Mouse (Mus musculus) cerebellum, adult 8-10 months (tissue): Measurements from ENCODE around the gene Erlin1.

ENCODE experiments used
- DNase-seq: peaks from one replicate; pipeline ENCODE4 v3.0.0; 2022

Erlin1 gene

DNA sequence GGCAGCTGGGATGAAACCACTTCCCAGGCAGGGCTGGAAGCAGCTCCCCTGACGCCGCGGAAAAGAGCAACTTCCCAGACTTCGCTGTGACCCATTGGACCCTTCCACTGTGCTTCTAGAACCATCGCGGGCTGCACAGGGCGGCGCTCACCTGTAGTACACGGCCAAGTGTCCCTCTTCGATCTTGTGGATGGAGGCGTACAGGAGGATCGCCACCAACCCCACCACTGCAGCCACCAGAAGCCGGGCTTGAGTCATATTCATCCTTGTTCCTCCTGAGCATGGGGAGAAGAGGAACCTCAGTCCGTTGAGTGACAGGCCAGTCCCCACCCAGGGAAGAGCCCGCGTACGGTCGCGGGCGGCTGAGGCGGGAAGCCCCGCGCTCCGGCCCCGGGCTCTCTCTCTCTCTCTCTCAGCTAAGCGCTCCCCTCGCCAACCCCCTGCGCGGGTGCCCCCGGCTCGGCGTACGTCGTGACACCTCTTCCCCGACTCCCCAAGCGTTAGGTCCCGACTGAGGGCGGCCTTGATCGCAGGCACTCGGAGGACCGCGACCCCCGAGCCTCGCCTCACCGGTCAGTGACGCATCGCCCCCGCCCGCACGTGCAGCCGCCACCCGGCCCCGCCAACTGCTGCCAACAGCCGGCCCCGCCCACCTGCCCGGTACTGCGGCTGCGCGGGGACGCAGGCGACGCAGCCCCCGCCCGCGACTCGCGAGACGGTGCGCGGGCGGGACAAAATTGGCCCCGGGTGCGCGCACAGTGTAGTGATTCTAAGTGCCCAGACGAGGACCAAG is at the start of gene Erlin1:
Gene Erlin1 (minus strand): TSS at position 665 of the 793 bp plus-strand sequence.
- peak; percentile 89 for DNase-seq

GRCm38 (mm10) chr19:44117793-44118192 is 48.2 kb upstream of the Erlin1 start:
- no peak for DNase-seq

DNA sequence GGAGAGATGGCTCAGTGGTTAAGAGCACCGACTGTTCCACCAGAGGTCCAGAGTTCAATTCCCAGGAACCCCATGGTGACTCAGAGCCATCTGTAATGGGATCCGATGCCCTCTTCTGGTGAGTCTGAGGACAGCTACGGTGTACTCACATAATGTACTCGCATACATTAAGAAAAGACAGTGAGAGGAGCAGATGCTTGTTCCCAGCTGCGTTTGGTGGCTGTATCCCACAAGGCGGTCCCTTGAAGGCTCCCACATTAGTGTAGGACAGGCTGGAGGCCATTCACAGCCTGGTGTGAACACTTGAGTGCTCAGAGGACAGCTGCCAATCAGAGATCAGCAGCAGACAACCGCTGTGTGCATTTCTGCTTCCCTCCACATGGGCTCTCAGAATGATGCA is 42.1 kb upstream of the Erlin1 start:
- no peak for DNase-seq

DNA sequence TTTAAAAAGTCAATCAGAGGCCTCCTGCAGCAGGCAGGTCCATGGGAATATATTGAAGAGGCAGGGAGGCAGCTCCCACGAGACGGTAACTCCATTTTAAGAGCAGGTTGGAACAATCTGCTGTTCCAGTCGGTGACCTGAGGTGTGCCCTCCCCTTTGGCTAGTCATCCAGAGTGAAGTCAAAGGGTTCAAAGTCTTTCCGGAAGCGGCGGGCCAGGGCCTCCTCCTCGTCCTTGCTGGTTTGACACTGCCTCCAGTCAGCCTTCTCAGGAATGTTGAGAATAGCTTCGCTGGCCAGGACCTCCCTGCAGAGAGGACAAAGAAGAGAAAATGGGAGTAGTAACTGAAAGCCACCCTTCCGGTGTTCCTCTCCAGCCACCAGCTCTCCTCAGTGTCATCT is 40.8 kb upstream of the Erlin1 start:
- no peak for DNase-seq

- DNase-seq = no peak
Measured at GRCm38 (mm10) chr19:44108996-44109395, 39.4 kb upstream of the Erlin1 start.

DNA sequence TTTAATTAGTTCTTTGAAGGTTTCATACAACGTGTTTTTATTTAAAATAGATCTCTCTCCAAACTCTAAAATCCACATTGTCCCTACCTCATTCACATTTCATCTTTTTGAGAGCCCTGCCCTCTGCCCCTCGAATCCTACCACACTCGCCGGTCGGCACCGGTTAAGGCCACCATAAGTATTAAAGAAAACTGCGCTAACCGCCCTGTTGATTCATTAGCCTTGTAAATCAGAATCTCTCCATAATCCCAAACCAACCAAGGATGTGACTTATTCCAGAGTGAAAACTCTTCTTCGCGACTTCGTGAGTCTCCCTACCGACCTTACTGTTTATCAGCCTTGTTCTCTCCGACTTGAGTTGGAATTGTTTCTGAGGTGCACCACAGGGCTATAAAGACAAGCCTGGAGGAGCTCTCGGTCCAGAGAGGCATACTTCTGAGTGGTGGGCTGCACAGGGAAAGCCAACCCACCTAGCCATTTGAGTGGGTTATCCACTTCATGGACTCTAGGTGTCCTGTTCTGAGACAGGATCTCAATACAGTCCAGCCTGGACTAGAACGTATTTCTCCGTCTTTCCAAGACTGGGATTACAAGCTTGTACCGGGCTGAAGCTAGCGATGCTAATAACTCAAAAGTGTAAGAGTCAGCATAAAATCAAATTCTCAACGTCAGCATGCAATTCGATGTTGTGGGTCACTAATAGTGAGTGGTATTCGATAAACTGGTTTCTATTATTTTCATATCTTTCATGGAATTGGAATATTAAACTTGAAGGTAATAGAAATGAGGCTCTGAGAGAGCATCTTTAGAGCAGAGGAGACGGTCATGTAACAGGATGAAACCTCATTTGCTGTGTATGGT is 38.3 kb upstream of the Erlin1 start:
- DNase-seq = no peak

DNA sequence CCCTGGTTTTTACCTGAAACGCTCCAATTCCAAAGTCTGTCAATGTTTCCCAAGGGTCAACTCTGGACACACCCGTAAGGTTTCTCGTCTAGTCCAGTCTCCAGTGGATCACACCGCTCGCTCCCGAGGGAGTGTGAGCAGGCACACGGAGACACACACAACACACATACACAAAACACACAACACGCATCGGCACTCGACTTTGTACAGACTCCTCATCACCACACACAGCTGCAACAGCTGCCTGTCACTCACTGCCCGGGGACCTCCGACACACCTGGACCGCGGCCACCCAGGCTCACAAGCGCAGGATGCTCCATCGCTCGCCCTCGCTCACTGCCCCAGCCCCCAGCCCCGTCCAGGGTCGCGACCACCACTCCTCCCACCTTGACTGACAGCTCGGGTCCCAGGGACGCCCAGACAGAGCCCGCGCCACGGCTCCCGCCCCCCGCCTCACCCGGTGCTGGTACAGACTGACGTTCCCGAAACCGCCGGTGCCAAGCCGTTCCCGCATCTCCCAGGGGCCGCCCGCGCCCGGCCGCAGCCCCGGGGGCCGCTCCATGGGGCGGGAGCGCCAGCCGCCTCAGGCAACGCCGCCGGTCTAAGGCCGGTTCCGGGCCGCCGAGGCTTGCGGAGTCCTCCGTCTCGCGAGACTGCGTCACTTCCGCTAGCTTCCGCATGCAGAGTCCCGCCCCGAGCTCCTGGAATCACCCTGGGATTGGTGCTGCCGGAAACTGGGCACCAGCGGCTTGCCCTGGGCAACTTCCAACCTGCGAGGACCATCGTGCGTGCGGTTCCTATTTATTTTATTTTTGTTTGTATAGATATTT is 37.5 kb upstream of the Erlin1 start, which contains the start of gene Chuk:
Gene Chuk (minus strand): TSS at position 650 of the 830 bp plus-strand sequence.
- peak; percentile 94 for DNase-seq

DNA sequence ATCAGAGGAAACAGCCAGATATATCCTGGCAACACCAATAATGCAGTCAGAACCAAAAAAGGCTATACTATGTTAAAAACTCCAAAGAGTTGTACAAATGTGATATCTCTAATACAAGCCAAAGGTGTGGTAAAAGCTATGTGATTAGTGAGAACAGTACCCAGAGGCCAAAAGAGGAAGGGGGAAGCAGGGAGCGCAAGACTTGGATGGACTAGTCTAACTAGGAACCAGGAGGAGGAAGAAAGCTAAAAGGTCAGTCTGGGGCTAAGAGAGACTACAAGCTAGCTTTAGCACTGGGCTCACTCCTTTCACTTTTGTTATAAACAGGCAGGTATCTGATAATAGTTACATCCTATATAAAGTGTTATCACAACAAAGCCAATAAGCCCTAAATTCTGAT is 34.8 kb upstream of the Erlin1 start:
- DNase-seq = no peak

DNA sequence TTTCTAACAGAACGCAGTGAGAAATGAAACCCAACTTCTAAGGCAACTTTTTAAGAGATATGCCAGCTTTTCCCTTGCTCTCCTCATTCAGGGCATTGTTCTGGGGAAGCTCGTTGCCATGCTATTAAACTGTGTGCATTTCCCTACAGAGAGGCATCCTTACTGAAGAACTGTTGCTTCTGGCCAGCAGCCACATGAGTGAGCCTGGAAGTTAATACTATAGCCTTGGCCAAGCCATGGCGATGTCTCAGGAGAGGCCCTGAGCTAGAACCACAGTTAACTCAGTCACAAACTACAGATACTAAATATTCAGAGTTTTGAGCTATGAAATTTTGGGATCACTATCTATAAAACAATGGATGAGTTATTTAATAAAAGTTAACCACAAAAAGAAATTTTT is 33.4 kb upstream of the Erlin1 start:
- DNase-seq = no peak

DNA sequence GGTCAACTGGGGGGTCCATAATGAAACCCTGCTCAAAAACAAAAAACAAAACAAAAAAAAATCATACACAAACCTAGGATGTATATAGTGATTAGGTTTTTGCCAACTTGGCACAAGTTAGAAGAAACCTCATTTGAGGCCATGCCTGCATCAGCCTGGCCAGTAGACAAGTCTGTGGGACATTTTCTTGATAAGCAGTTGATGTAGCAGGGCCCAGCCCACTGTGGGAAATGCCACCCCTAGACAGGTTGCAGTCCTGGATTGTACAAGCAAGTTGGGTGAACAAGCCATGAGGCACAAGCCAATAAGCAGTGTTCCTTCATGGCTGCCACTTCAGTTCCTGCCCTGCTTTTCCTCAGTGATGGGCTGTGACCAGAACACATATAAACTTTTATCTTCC is 31.3 kb upstream of the Erlin1 start:
- no peak for DNase-seq

DNA sequence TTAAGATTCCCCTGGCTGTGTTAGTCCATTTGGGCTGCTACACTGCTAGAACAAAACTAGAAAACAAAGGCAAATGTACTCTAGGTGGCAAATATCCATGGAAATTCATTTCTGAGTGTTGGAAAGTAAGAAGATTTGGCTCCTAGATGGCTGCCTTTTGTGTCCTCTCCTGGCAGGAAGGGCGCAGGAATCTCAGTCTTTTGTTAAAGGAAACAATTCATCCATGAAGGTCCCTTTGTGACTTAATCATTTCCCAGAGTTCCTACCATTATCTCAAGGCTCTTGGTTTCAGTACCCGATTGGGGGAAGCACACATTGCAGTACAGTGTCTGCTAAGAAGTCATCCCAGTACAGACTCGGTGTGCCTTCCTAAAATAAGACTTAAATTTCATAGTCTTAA is 16.7 kb upstream of the Erlin1 start:
- DNase-seq = no peak

GRCm38 (mm10) chr19:44080920-44081319 is 11.3 kb upstream of the Erlin1 start:
- no peak for DNase-seq

DNA sequence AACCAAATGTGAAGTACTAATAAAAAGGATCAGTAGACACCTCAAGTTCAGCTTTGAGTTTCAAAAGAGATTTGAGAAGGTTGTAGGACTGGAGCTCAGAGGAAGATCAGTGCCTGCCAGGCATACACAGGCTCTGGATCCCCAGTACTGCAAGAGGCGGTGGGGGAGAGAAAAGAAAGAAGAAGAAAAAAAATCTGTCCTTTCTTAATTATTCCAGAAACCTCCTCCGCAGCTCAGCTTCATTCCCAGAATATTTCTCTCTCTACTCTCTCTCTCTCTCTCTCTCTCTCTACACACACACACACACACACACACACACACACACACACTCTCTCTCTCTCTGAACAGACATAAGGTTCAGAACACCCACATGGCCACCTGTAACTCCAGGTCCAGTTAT is 10.4 kb upstream of the Erlin1 start:
- DNase-seq = no peak

DNA sequence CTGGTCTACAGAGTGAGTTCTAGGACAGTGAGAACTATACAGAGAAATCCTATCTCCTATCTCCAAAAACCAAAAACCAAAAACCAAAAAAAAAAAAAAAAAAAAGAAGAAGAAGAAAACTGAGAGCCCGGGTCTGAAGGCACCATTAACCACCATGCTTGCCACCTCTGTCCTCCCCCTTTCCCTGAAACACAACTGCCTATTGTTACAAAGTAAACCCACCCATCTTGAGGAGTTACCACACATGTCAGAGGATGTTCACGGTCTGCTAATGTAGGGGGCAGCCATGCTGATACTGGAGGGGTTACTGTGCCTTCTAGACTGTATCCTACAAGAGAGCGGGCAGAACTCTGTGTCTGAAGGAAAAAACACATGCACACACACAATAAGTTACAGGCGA is 7.4 kb upstream of the Erlin1 start:
- DNase-seq = no peak

DNA sequence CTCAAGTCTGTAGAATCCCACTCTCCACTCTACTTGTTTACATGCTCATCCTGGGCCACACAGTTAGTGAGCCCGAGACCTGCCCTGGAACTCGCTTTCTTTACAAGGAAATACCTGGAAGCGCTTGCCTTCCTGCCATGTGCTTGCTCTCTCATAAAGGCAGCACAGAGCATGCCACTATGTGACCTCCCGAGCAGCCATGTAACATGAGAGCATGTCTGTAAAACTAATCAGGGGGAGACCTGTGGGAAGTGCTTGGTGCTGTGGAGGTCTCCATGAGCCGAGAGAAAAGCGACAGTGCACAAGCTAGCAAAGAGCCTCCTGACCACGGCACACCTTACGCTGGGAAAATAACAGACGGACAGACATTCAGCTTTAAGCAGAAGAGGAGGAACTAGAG is 6.9 kb upstream of the Erlin1 start:
- DNase-seq = no peak

DNA sequence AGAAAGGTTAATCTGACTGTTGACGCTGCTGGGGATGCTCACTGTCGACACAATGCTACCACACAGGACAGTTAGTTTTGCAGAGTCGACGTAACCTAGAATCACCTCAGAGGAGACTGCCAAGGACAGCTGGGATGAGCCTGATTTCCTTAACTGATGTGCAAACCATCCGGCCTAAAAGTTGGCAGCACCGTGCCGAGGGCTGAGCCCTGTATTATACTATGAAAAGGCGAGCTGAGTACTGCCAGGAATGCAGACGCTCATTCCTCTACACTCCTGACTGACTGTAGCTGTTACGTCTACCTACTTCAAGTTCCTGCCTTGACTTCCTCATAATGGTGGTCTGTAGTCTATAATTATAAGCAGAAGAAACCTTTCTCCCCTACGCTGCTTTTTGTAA is 5.4 kb upstream of the Erlin1 start:
- no peak for DNase-seq

DNA sequence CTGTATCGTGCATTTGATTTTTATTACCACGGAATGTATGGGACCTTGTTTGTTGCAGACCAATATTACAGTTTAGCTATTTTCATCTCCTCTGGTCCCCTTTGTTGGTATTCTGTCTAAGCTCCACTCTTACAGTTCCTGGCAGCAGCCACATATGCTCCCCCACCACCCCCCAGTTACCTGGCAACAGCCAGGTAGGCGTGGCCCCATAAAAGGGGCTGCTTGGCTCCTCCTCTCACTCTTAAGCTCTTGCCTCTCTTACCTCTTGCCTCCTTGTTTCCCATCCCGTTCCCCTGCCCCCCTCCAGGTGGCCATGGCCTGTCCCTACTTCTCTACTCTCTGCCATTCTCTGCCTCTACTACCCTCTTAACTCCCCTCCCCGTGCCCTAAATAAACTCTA is 1.6 kb upstream of the Erlin1 start:
- DNase-seq = no peak

- no peak for DNase-seq
Measured at GRCm38 (mm10) chr19:44069914-44070232, 288 bp upstream of the Erlin1 start.

GRCm38 (mm10) chr19:44068232-44068631 is 1.4 kb downstream of the Erlin1 start:
- no peak for DNase-seq

DNA sequence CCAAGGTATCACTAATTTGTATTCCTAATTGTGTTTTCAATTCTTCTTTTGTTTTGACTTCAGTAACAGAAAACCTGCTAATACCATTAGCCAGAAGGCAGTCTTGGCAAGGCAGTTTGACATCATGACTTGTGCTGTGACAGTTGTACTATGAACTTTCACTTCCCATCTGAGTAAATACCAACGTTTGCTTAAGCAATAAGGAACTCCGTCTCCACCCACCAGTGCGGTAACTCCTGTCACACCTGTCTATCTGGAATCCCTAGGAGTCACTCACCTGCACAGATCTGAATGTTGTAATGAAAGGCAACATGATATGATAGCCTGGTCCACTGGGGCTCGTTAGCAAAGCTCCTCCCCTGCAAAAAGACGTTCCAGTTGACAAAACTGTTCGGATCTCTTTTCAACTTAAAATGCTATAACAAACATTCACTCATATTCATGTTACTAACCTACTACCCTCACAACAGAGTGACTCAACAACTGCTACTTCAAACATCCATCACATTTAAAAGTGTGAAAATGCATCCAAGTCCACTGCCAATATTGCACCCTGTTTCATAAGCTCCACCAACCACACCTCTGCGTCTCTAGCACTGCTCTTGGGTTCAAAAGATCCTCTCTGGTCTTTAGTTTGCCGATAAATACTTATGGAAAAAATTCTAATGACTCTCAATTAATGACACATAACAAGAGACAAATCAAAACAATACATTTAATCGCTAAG is 2.1 kb downstream of the Erlin1 start:
- DNase-seq = no peak

GRCm38 (mm10) chr19:44064734-44065133 is 4.9 kb downstream of the Erlin1 start:
- DNase-seq = no peak

GRCm38 (mm10) chr19:44063773-44064172 is 5.8 kb downstream of the Erlin1 start:
- no peak for DNase-seq

DNA sequence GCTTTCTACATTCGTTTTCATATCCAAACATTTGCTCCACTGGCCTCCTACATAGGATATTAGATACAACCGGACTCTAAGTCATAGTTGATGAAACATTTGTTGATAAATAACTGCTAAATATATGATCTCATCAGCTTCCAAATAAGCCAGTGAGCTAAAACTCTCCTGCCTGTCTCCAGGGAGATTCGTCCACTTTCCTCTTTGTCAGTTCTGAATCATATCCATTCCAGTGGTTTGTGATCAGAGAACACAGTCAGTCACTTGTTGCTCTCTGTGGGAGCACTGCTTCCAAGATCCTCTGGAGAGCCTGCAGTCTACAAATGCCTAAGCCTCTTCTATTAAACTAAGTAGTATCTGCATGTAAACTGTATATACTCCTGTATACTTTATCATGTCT is 9.4 kb downstream of the Erlin1 start:
- no peak for DNase-seq
